Mouse (Mus musculus): ENCODE data around the gene Pola2. TPM values are rescaled to one million over a fixed set of nuclear protein-coding genes. Genes with fewer than 3 reads are reported as not detected.
A peak's percentile ranks its signal among the peaks of the same experiment; 100 is the strongest.

The Pola2 gene
- polyA plus RNA-seq, 1 experiment, result 26.2 TPM

DNA sequence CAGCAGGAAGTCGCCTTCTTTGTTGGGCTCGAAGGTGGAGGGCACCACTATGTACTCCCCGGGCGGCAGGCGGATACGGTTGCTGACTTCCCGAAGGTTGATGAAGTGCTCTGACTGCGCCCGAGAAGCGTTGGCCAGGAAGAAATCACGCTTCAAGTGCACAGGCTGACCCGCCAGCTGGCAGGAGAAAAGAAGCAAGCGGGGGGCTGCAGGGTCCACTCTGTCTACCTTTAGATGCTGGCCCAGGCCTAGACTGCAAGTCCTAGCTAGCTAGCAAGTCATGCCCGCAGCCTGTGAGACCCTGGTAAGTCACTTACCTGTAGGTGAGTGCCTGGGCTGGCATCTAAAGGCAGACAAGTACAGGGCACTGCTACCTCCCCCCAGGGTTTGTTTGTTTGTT, 30.7 kb upstream of the Pola2 start:
- Histone ChIP-seq H3K27me3 (replicated peaks; ENCODE audit: control insufficient read depth, insufficient read depth, low read length) (no peaks in the 10 kb centered on the region), H3K27ac (ENCODE audit: insufficient read depth, low read depth, low read length) (no peak overlapping the region), H3K4me1 (ENCODE audit: control insufficient read depth, insufficient read depth, low read length) (0 out of 2 replicates have a peak, but pooled peaks cover 2% of the 10 kb centered on the region), H3K36me3 (ENCODE audit: control insufficient read depth, insufficient read depth, low read length) (no peaks in the 10 kb centered on the region), H3K4me3 (ENCODE audit: insufficient read depth, low read depth, low read length) (no peak overlapping the region)
- TF ChIP-seq CTCF (conservative IDR thresholded peaks at IDR 0.05; ENCODE audit: insufficient read depth, insufficient read length, low read depth, low read length) (no peak), POLR2A (IDR thresholded peaks at IDR 0.05; ENCODE audit: low read depth, low read length) (no peak)
- 81% methylated on average over 14 of the region's 14 CpGs for WGBS
- DNase-seq, result no peak

DNA sequence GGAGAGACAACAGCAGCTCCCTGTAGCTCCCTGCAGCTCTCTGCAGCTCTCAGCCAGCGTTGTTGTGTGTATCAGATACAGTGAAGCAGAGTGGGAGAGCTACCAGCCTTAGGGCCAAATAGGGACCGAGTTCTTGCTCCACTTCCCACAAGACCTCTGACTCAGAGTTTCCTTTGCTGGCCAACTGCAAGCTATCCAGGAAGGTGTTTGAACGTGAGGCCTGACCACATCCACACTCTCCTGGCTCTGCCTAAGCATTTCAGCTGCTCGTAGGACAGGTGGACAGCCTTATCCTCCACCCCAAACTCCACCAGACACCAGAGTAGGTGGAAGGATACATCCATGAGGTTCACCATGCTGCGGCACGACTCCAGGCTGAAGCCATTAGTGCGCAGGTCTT, 28.0 kb upstream of the Pola2 start:
- Histone ChIP-seq H3K36me3 (ENCODE audit: control insufficient read depth, insufficient read depth, low read length) (no peaks in the 10 kb centered on the region), H3K4me1 (ENCODE audit: control insufficient read depth, insufficient read depth, low read length) (0 out of 2 replicates have a peak, but pooled peaks cover 2% of the 10 kb centered on the region), H3K27ac (ENCODE audit: insufficient read depth, low read depth, low read length) (no peak overlapping the region), H3K4me3 (ENCODE audit: insufficient read depth, low read depth, low read length) (no peak overlapping the region), H3K27me3 (replicated peaks; ENCODE audit: control insufficient read depth, insufficient read depth, low read length) (no peaks in the 10 kb centered on the region)
- no peak for TF ChIP-seq CTCF (conservative IDR thresholded peaks at IDR 0.05; ENCODE audit: insufficient read depth, insufficient read length, low read depth, low read length)
- TF ChIP-seq POLR2A (IDR thresholded peaks at IDR 0.05; ENCODE audit: low read depth, low read length), result no peak
- DNase-seq, result no peak
- WGBS, result 82% methylated on average over 7 of the region's 7 CpGs

DNA sequence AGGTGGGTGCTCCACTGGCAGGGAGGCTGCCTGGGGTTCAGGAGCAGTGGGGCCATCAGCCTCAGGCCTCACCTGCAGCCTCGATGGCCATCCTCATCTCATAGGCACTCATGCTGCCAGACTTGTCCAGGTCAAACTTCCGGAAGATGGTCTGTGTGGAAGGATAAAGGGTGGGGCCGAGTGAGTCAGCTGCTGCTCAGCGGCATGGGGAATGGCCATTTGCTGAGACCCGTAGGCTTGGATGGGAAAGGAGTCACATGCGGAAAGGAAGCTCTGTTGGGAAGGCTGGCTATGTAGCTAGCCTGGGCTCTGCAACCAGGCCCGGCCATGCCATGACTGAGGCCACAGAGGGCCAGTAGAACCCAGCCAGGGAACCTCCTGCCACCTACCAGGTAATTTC, 27.5 kb upstream of the Pola2 start:
- H3K27me3 ChIP-seq (replicated peaks; ENCODE audit: control insufficient read depth, insufficient read depth, low read length), result no peaks in the 10 kb centered on the region
- DNase-seq, result no peak
- 0 out of 2 replicates have a peak, but pooled peaks cover 2% of the 10 kb centered on the region for H3K4me1 ChIP-seq (ENCODE audit: control insufficient read depth, insufficient read depth, low read length)
- no peaks in the 10 kb centered on the region for H3K36me3 ChIP-seq (ENCODE audit: control insufficient read depth, insufficient read depth, low read length)
- no peak for TF ChIP-seq CTCF (conservative IDR thresholded peaks at IDR 0.05; ENCODE audit: insufficient read depth, insufficient read length, low read depth, low read length)
- no peak for TF ChIP-seq POLR2A (IDR thresholded peaks at IDR 0.05; ENCODE audit: low read depth, low read length)
- H3K27ac ChIP-seq (ENCODE audit: insufficient read depth, low read depth, low read length), result no peak overlapping the region
- WGBS, result 88% methylated on average over 7 of the region's 7 CpGs
- no peak overlapping the region for H3K4me3 ChIP-seq (ENCODE audit: insufficient read depth, low read depth, low read length)

DNA sequence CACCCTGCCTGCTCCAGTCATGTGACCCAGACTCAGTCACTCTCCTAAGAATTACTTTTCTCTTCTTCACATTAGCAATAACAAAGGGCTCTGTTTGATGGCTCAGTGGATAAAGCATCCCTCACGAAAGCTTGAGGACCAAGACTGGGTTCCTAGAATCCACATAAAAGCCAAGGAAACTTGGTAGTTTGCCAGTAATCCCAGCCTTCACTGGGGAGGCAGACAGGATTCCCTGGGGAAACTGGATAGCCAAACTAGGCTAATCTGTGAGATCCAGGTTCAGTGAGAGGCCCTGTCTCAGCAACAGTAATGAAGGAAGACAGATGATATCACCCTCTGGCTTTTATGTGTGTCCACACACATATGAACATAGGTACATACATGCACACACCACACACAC, 26.9 kb upstream of the Pola2 start:
- Histone ChIP-seq H3K36me3 (ENCODE audit: control insufficient read depth, insufficient read depth, low read length) (no peaks in the 10 kb centered on the region), H3K27ac (ENCODE audit: insufficient read depth, low read depth, low read length) (no peak overlapping the region), H3K4me1 (ENCODE audit: control insufficient read depth, insufficient read depth, low read length) (0 out of 2 replicates have a peak, but pooled peaks cover 2% of the 10 kb centered on the region), H3K4me3 (ENCODE audit: insufficient read depth, low read depth, low read length) (no peak overlapping the region), H3K27me3 (replicated peaks; ENCODE audit: control insufficient read depth, insufficient read depth, low read length) (no peaks in the 10 kb centered on the region)
- 69% methylated on average over 1 of the region's 1 CpGs for WGBS
- no peak for TF ChIP-seq POLR2A (IDR thresholded peaks at IDR 0.05; ENCODE audit: low read depth, low read length)
- TF ChIP-seq CTCF (conservative IDR thresholded peaks at IDR 0.05; ENCODE audit: insufficient read depth, insufficient read length, low read depth, low read length), result no peak
- no peak for DNase-seq

DNA sequence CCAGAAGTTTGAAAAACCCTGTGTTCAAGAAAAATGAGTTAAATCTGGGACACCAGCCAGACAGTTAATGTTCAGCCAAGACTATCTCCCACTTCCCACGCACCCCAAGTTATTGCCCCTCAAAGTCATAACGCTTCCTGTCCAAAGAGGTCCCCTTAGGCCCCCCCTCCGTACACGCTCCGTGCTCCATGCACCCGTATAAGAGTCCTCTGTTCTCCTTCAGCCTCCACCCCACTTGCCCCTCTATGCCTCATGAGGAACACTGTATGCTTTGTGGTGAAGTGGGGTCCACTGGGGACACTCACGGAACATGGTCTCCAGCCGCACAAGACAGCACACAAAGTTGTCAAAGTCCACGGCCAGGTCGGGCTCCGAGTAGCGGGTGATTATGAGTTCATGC, 26.0 kb upstream of the Pola2 start:
- Histone ChIP-seq H3K4me1 (ENCODE audit: control insufficient read depth, insufficient read depth, low read length) (0 out of 2 replicates have a peak, but pooled peaks cover 2% of the 10 kb centered on the region), H3K36me3 (ENCODE audit: control insufficient read depth, insufficient read depth, low read length) (no peaks in the 10 kb centered on the region), H3K4me3 (ENCODE audit: insufficient read depth, low read depth, low read length) (no peak overlapping the region), H3K27me3 (replicated peaks; ENCODE audit: control insufficient read depth, insufficient read depth, low read length) (no peaks in the 10 kb centered on the region), H3K27ac (ENCODE audit: insufficient read depth, low read depth, low read length) (no peak overlapping the region)
- TF ChIP-seq POLR2A (IDR thresholded peaks at IDR 0.05; ENCODE audit: low read depth, low read length), result no peak
- TF ChIP-seq CTCF (conservative IDR thresholded peaks at IDR 0.05; ENCODE audit: insufficient read depth, insufficient read length, low read depth, low read length), result no peak
- peak; percentile 6 for DNase-seq
- 52% methylated on average over 12 of the region's 12 CpGs for WGBS

DNA sequence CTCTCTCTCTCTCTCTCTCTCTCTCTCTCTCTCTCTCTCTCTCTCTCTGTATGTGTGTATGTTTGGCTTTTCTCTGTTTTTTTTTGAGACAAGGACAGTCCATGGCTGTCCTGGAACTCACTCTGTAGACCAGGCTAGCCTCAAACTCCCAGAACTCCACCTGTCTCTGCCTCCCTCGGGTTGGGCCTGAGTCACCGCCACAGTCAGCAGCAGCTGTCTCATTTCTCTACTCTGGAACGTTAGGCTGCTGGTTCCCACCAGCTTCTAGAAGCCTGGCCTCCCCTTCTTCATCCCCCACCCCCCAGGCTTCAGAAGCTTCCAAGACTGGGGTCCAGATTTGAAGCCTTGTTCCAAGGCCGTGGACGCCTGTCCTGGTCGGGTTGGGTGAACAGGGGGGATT, 25.6 kb upstream of the Pola2 start:
- 47% methylated on average over 6 of the region's 6 CpGs for WGBS
- H3K36me3 ChIP-seq (ENCODE audit: control insufficient read depth, insufficient read depth, low read length), result no peaks in the 10 kb centered on the region
- no peak overlapping the region for H3K27ac ChIP-seq (ENCODE audit: insufficient read depth, low read depth, low read length)
- TF ChIP-seq CTCF (conservative IDR thresholded peaks at IDR 0.05; ENCODE audit: insufficient read depth, insufficient read length, low read depth, low read length) (no peak), POLR2A (IDR thresholded peaks at IDR 0.05; ENCODE audit: low read depth, low read length) (no peak)
- no peaks in the 10 kb centered on the region for H3K27me3 ChIP-seq (replicated peaks; ENCODE audit: control insufficient read depth, insufficient read depth, low read length)
- no peak overlapping the region for H3K4me3 ChIP-seq (ENCODE audit: insufficient read depth, low read depth, low read length)
- DNase-seq, result no peak
- 0 out of 2 replicates have a peak, but pooled peaks cover 2% of the 10 kb centered on the region for H3K4me1 ChIP-seq (ENCODE audit: control insufficient read depth, insufficient read depth, low read length)

DNA sequence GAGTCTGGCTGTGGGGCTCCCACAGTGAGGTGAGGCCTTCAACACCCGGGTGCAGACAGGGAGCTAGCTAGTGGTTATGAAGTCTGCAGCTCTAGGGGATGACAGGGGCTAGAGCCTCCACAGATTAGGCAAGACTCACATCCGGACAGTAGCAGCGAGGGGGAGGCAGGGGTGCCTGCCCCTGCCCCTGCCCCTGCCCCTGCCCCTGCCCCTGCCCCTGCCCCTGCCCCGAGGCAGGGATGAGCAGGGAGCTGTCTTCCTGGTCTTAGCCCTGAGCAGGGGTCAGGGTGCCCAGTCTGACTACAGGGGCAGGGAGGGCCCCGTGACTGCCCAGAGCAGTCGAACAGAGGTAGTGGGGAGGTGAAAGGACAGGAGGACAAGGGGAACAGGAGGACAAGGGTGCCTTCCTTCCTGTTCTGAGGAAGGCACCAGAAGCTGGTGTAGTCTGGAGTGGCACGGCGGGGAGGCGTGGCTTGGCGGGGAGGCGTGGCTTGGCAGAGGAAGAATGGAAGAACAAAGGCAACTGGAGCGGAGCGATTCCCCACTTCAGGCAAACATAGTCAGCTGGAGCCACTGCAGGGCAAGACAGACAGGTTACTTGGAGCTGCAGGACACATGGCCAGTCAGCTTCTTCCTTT, 24.9 kb upstream of the Pola2 start:
- H3K36me3 ChIP-seq (ENCODE audit: control insufficient read depth, insufficient read depth, low read length), result no peaks in the 10 kb centered on the region
- TF ChIP-seq POLR2A (IDR thresholded peaks at IDR 0.05; ENCODE audit: low read depth, low read length) (no peak), CTCF (conservative IDR thresholded peaks at IDR 0.05; ENCODE audit: insufficient read depth, insufficient read length, low read depth, low read length) (no peak)
- 0 out of 2 replicates have a peak, but pooled peaks cover 2% of the 10 kb centered on the region for H3K4me1 ChIP-seq (ENCODE audit: control insufficient read depth, insufficient read depth, low read length)
- 17% methylated on average over 13 of the region's 13 CpGs for WGBS
- peak; percentile 92 for DNase-seq
- no peaks in the 10 kb centered on the region for H3K27me3 ChIP-seq (replicated peaks; ENCODE audit: control insufficient read depth, insufficient read depth, low read length)
- H3K4me3 ChIP-seq (ENCODE audit: insufficient read depth, low read depth, low read length), result no peak overlapping the region
- no peak overlapping the region for H3K27ac ChIP-seq (ENCODE audit: insufficient read depth, low read depth, low read length)

Data from kidney, adult 2 months (tissue).